Mouse (Mus musculus): ENCODE data around the gene Pnkd. TPM values are rescaled to one million over a fixed set of nuclear protein-coding genes. Genes with fewer than 3 reads are reported as not detected.

The Pnkd gene
- total and polyA plus RNA-seq, 3 experiments, result 45.5 to 318 (median 154) TPM

DNA sequence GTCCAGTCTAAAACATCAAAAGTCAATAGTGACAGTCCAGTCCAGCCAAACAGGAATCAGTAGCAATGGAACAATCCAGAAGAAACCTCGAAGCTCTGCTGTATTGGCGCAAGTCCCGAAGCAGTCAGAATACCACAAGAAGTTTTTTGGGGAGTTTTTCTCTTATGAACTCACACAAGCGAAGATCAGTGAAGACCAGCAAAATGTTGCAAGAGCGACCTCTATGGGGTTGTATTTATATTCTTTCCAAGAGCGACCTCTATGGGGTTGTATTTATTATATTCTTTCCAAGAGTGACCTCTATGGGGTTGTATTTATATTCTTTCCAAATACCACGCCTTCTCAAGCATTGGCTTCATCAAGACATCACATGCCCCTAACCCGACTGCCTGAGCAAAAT lies 16.0 kb upstream of the Pnkd start:
- no peak overlapping the region for H3K9ac ChIP-seq (ENCODE audit: insufficient read depth, low read depth)
- no peaks in the 10 kb centered on the region for H3K27me3 ChIP-seq (replicated peaks)
- H3K4me1 ChIP-seq (ENCODE audit: control insufficient read depth in 1 of 2, insufficient read depth in 2 of 2), result peaks cover 0 to 6% of the 10 kb centered on the region in 2 experiments; a peak in 1 of 4 replicates
- in situ Hi-C loops (cut with MboI; ENCODE audit: low pct_ligation_motif_present, low pct_unique_long_range_greater_than_20kb, low sequenced_read_pairs), result no loop called here
- peaks cover 38 to 68% of the 10 kb centered on the region in 2 experiments for H3K36me3 ChIP-seq (replicated peaks in 1 of 2; ENCODE audit: control insufficient read depth in 1 of 2, insufficient read depth in 1 of 2, low read length in 1 of 2)
- no peak overlapping the region for H3K27ac ChIP-seq (ENCODE audit: insufficient read depth, low read depth)
- no peak overlapping the region for H3K4me2 ChIP-seq (ENCODE audit: insufficient read depth, low read depth, poor library complexity, severe bottlenecking)
- H3K79me2 ChIP-seq (replicated peaks; ENCODE audit: control insufficient read depth, extremely low read depth, insufficient read depth, poor library complexity, severe bottlenecking), result no peaks in the 10 kb centered on the region
- no peak overlapping the region for H3K4me3 ChIP-seq (replicated peaks in 1 of 3; ENCODE audit: low read depth in 2 of 3, low read length in 2 of 3, poor library complexity in 1 of 3)
- no peaks in the 10 kb centered on the region for H3K9me3 ChIP-seq (replicated peaks; ENCODE audit: low read length)
- TF ChIP-seq CHD2 (IDR thresholded peaks at IDR 0.05; ENCODE audit: low read length) (no peak), MYC (IDR thresholded peaks at IDR 0.05; ENCODE audit: low read depth, low read length) (no peak), SMC3 (IDR thresholded peaks at IDR 0.05; ENCODE audit: low read depth, low read length) (peak; percentile 31), CTCF (conservative IDR thresholded peaks at IDR 0.05 in 1 of 2, IDR thresholded peaks at IDR 0.05 in 1 of 2; ENCODE audit: low read depth in 2 of 2, low read length in 2 of 2) (peak in 1 of 2 experiments; percentile 76; a peak in 2 of 4 replicates), BHLHE40 (IDR thresholded peaks at IDR 0.05; ENCODE audit: low read depth, low read length) (no peak), RAD21 (IDR thresholded peaks at IDR 0.05; ENCODE audit: low read depth, low read length) (peak; percentile 55), MXI1 (IDR thresholded peaks at IDR 0.05; ENCODE audit: low read depth, low read length) (no peak), HCFC1 (IDR thresholded peaks at IDR 0.05; ENCODE audit: low read depth, low read length) (no peak), JUN (IDR thresholded peaks at IDR 0.05; ENCODE audit: insufficient read depth, low read depth, low read length) (no peak), GABPA (IDR thresholded peaks at IDR 0.05; ENCODE audit: insufficient replicate concordance, low read depth, low read length) (no peak)
- dilution Hi-C loops (cut with MboI; ENCODE audit: extremely low pct_ligation_motif_present, extremely low pct_unique_long_range_greater_than_20kb, low sequenced_read_pairs), result no loop called here
- no peak for DNase-seq (ENCODE audit: extremely low read depth)

DNA sequence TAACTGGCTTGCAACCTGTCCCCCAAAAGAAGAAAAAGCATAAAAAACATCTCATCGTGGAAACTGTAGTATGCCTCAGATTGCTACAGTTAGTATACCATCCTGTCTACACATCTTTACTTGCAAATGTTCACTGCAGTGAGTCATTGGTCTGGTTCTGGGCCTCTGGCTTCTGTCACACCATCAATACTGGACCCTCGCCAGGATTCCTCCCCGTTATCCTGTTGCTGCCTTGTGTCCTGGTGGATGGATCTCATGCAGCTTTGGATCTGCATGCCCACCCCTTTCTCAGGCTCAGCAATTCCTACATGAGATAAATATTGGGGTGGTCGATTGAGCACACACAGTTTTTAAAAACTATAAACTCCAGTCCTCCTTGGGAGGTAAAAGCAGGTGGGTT lies 13.1 kb upstream of the Pnkd start:
- Histone ChIP-seq H3K9ac (ENCODE audit: insufficient read depth, low read depth) (no peak overlapping the region), H3K4me3 (replicated peaks in 1 of 3; ENCODE audit: low read depth in 2 of 3, low read length in 2 of 3, poor library complexity in 1 of 3) (no peak overlapping the region), H3K27me3 (replicated peaks) (no peaks in the 10 kb centered on the region), H3K9me3 (replicated peaks; ENCODE audit: low read length) (no peaks in the 10 kb centered on the region), H3K27ac (ENCODE audit: insufficient read depth, low read depth) (no peak overlapping the region), H3K4me2 (ENCODE audit: insufficient read depth, low read depth, poor library complexity, severe bottlenecking) (no peak overlapping the region), H3K79me2 (replicated peaks; ENCODE audit: control insufficient read depth, extremely low read depth, insufficient read depth, poor library complexity, severe bottlenecking) (no peaks in the 10 kb centered on the region), H3K4me1 (ENCODE audit: control insufficient read depth in 1 of 2, insufficient read depth in 2 of 2) (peaks cover 0 to 6% of the 10 kb centered on the region in 2 experiments; a peak in 1 of 4 replicates), H3K36me3 (replicated peaks in 1 of 2; ENCODE audit: control insufficient read depth in 1 of 2, insufficient read depth in 1 of 2, low read length in 1 of 2) (peaks cover 10 to 39% of the 10 kb centered on the region in 2 experiments)
- DNase-seq (ENCODE audit: extremely low read depth), result no peak
- dilution Hi-C loops (cut with MboI; ENCODE audit: extremely low pct_ligation_motif_present, extremely low pct_unique_long_range_greater_than_20kb, low sequenced_read_pairs) (no loop called here), in situ Hi-C loops (cut with MboI; ENCODE audit: low pct_ligation_motif_present, low pct_unique_long_range_greater_than_20kb, low sequenced_read_pairs) (no loop called here)
- TF ChIP-seq RCOR1 (conservative IDR thresholded peaks at IDR 0.05; ENCODE audit: low read depth, low read length), result no peak
- TF ChIP-seq RAD21 (IDR thresholded peaks at IDR 0.05; ENCODE audit: low read depth, low read length), result no peak
- no peak for TF ChIP-seq CTCF (conservative IDR thresholded peaks at IDR 0.05 in 1 of 2, IDR thresholded peaks at IDR 0.05 in 1 of 2; ENCODE audit: low read depth in 2 of 2, low read length in 2 of 2)
- no peak for TF ChIP-seq CHD1 (IDR thresholded peaks at IDR 0.05; ENCODE audit: low read depth, low read length)
- no peak for TF ChIP-seq PAX5 (IDR thresholded peaks at IDR 0.05; ENCODE audit: low read length)
- no peak for TF ChIP-seq POLR2AphosphoS2 (IDR thresholded peaks at IDR 0.05; ENCODE audit: low read depth, low read length)
- no peak for TF ChIP-seq POLR2A (IDR thresholded peaks at IDR 0.05; ENCODE audit: low read depth, low read length)
- TF ChIP-seq NELFE (IDR thresholded peaks at IDR 0.05; ENCODE audit: low read depth, low read length), result no peak
- TF ChIP-seq ZMIZ1 (IDR thresholded peaks at IDR 0.05; ENCODE audit: low read depth, low read length), result no peak
- no peak for TF ChIP-seq MXI1 (IDR thresholded peaks at IDR 0.05; ENCODE audit: low read depth, low read length)
- no peak for TF ChIP-seq JUN (IDR thresholded peaks at IDR 0.05; ENCODE audit: insufficient read depth, low read depth, low read length)
- TF ChIP-seq TBP (conservative IDR thresholded peaks at IDR 0.05; ENCODE audit: low read depth, low read length), result no peak
- no peak for TF ChIP-seq SIN3A (IDR thresholded peaks at IDR 0.05; ENCODE audit: low read length)
- no peak for TF ChIP-seq USF1 (IDR thresholded peaks at IDR 0.05; ENCODE audit: low read depth, low read length)
- TF ChIP-seq ETS1 (conservative IDR thresholded peaks at IDR 0.05; ENCODE audit: low read depth, low read length), result no peak
- TF ChIP-seq EP300 (IDR thresholded peaks at IDR 0.05; ENCODE audit: low read length), result no peak
- TF ChIP-seq TCF12 (IDR thresholded peaks at IDR 0.05; ENCODE audit: low read depth, low read length), result no peak
- no peak for TF ChIP-seq IRF4 (IDR thresholded peaks at IDR 0.05; ENCODE audit: low read depth, low read length)
- TF ChIP-seq MAZ (IDR thresholded peaks at IDR 0.05; ENCODE audit: low read depth, low read length), result no peak
- TF ChIP-seq CHD2 (IDR thresholded peaks at IDR 0.05; ENCODE audit: low read length), result no peak
